Mouse (Mus musculus): Measurements from ENCODE around the gene Enox2.

GRCm38 (mm10) chrX:49306659-49307058 is 18.6 kb upstream of the Enox2 start:
- TF ChIP-seq EP300 (IDR thresholded peaks at IDR 0.05; ENCODE audit: insufficient read depth, low read depth, low read length), result no peak
- no peak for TF ChIP-seq POLR2A (IDR thresholded peaks at IDR 0.05; ENCODE audit: insufficient read depth, low read length)
- no peak for TF ChIP-seq CTCF (IDR thresholded peaks at IDR 0.05; ENCODE audit: low read depth, low read length)

Measured in ES-Bruce4 (cell line).